Mouse (Mus musculus) embryonic facial prominence, embryonic 14.5 days (tissue): ENCODE measurements at regions not wholly inside any gene's neighbourhood (a gene's known extent, or its start where the extent isn't known, plus 50 kb on each side); places are given as distances from the start of the nearest gene placed in this dataset.

ENCODE experiments used
- ATAC-seq: fragments of 200-750 bp; cut with Nextera tagmentation; 2 replicates; pipeline ENCODE4 v1.8.0; 2017; ENCODE audit warnings: low read depth, moderate number of reproducible peaks, moderate TSS enrichment
- DNase-seq: peaks from one replicate; pipeline ENCODE4 v3.0.0-alpha.2; 2015; ENCODE audit warnings: low spot score
- H3K27ac ChIP-seq: fragments of 300-500 bp; sonication (generic); replicated peaks from 2 replicates; pipeline ENCODE4 v1.5.1; 2014; ENCODE audit warnings: low read depth, mild to moderate bottlenecking, low read length, moderate library complexity
- H3K27me3 ChIP-seq: fragments of 300-500 bp; sonication (generic); replicated peaks from 2 replicates; pipeline ENCODE4 v1.6.1; 2014; ENCODE audit warnings: low read length; ENCODE audit not compliant: control insufficient read depth, insufficient read depth
- H3K36me3 ChIP-seq: fragments of 300-500 bp; sonication (generic); 2 replicates; pipeline ENCODE4 v1.6.1; 2014; ENCODE audit warnings: low read length, mixed read lengths; ENCODE audit not compliant: control insufficient read depth, insufficient read depth
- H3K4me1 ChIP-seq: fragments of 300-500 bp; sonication (generic); 2 replicates; pipeline ENCODE4 v1.6.1; 2014; ENCODE audit warnings: antibody characterized with exemption, low read length; ENCODE audit not compliant: control insufficient read depth, insufficient read depth
- H3K4me2 ChIP-seq: fragments of 300-500 bp; sonication (generic); 2 replicates; pipeline ENCODE4 v1.6.1; 2014; ENCODE audit warnings: low read depth, mild to moderate bottlenecking, low read length, moderate library complexity, mixed read lengths
- H3K4me3 ChIP-seq: fragments of 300-500 bp; sonication (generic); 2 replicates; pipeline ENCODE4 v1.5.1; 2014; ENCODE audit warnings: low read depth, mild to moderate bottlenecking, low read length
- H3K9ac ChIP-seq: fragments of 300-500 bp; sonication (generic); 2 replicates; pipeline ENCODE4 v1.6.1; 2014; ENCODE audit warnings: low read depth, mild to moderate bottlenecking, low read length, moderate library complexity, mixed read lengths
- H3K9me3 ChIP-seq: fragments of 300-500 bp; sonication (generic); 2 replicates; pipeline ENCODE4 v1.6.1; 2016; ENCODE audit warnings: low read length; ENCODE audit not compliant: control insufficient read depth
- WGBS: fragments of 180-500 bp; shearing (Covaris S2); extraction: QIAGEN DNeasy Blood & Tissue Kit; methylation state at CpG from one replicate; pipeline ENCODE4 v1.1.7; 2014; 5-methylcytosine and 5-hydroxymethylcytosine counted together

DNA sequence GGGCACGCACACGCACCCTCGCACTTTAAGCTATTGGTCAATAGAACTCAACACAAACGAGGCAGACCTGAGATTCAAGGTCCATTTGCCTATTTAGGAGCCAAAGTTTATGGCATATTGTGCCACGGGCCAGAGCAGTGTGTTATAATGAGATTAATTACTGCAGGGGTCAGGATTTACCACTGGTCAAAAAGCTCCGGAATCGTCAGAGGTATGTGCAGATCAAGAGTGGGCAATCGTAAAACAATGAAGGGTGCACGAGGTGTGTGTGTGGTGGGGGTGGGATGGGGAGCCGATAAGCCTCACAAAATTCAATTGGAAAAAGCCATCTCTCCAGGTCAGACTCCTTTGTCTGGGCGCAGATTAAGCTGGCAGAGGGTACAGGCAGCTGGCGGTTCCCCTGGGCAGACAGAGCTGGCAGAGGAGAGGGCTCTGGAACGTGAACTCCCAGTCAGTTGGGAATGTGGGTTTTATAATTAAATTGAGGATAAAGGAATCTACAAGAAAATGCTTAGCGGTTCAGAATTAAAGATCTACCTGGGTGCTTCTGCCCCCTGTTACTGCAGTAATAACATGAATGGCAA, 97.4 kb upstream of the Itga6 start:
- H3K4me3 ChIP-seq = no peak overlapping the region

DNA sequence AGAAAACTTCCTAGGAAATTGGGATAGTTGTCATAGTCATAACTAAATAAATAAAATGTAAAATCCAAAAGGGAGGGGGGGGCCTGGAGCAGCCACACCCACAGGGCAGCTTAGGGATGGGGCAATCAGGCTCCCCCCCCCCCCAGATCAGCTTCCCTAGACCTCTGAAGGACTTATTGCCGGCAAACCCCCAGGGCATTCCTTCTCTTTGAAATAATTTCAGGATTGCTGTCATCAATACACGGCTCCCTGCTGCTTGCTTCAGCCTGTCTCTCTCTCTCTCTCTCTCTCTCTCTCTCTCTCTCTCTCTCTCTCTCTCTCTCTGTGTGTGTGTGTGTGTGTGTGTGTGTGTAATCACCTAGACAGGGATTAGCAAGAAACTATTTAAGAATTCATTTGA, 93.8 kb upstream of the Itga6 start:
- ATAC-seq (no peak), DNase-seq (no peak)
- Histone ChIP-seq H3K4me2 (no peak overlapping the region), H3K27me3 (no peaks in the 10 kb centered on the region), H3K4me3 (no peak overlapping the region), H3K9ac (no peak overlapping the region), H3K27ac (no peak overlapping the region), H3K9me3 (no peaks in the 10 kb centered on the region), H3K4me1 (peaks cover 21% of the 10 kb centered on the region), H3K36me3 (no peaks in the 10 kb centered on the region)
- 0% methylated on average over 2 of the region's 2 CpGs for whole genome bisulfite sequencing

More for the DNA sequence above, 97.4 kb upstream of the Itga6 start:
- WGBS = 83% methylated on average over 14 of the region's 14 CpGs
- Histone ChIP-seq H3K9me3 (no peaks in the 10 kb centered on the region), H3K27ac (no peak overlapping the region), H3K36me3 (no peaks in the 10 kb centered on the region), H3K27me3 (no peaks in the 10 kb centered on the region), H3K9ac (no peak overlapping the region), H3K4me2 (no peak overlapping the region), H3K4me1 (peaks cover 9% of the 10 kb centered on the region; the same call in 1 of the 2 replicates)
- no peak for ATAC-seq
- no peak for DNase-seq

DNA sequence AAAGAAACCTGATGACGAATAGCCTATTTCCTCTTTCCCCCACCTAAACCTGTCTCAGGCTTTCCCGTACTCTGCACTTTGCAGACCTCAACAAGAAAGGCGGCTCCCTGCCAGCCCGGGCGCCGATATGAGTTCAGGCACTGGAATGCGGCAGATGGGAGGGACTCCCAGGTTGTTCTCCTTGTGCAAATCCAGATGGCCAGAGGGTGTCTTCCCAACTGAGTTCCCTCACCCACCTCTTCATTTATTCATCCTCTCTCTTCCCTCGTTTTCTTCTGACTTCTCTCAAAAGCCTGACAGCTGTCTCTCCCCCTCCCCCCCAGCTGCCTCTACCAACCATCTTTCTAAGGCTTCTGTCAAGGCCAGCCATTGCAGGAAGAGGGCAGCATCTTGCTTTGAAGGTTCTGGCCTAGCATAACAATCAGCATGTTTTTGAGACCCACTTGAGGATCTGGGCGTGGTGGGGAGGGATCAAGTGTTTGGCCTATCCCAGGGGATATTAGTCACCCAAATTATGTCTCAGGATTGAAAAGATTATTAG, 93.1 kb upstream of the Itga6 start:
- WGBS = 7% methylated on average over 9 of the region's 9 CpGs
- H3K9ac ChIP-seq = no peak overlapping the region
- no peaks in the 10 kb centered on the region for H3K9me3 ChIP-seq
- H3K4me3 ChIP-seq = 0 out of 2 replicates have a peak overlapping the region, but pooled peaks have one; percentile 2
- ATAC-seq (peak; percentile 31), DNase-seq (peak; percentile 76)
- no peaks in the 10 kb centered on the region for H3K27me3 ChIP-seq
- H3K4me2 ChIP-seq = peak overlapping the region; percentile 6; the same call in 1 of the 2 replicates
- peaks cover 21% of the 10 kb centered on the region for H3K4me1 ChIP-seq
- peak overlapping the region; percentile 10; the same call in 1 of the 2 replicates for H3K27ac ChIP-seq
- H3K36me3 ChIP-seq = no peaks in the 10 kb centered on the region

DNA sequence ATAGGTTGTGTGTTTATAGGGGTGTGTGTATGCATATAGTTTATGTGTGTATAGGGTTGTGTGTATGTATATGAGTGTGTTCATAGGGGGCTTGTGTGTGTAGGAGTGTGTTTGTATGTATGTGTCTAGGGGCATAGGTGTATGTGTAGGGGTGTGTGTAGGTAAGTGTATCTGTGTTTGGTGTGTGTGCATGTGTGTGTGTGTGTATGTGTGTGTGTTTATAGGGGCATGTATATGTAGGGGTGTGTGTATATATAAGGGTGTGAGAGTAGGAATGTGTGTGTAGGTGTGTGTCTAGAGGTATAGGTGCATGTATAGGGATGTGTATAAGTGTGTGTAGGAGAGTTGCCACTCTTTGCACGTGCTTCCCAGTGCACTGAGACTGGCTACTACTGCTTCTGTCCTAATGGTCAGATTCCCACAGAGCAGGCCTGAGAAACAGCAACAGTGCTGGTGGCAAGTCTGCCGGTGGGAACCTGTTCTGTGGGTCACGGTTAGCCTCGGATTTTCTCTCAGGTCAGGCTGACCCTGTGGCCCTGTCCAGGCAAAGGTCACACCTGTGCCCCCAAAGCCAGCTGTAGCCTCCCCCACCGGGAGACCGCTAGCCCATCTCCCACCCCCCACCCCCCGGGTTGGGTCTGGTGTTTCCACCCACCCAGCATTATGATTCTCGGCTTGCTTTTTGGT, 90.5 kb upstream of the Itga6 start:
- 21% methylated on average over 8 of the region's 8 CpGs for WGBS
- no peak overlapping the region for H3K4me3 ChIP-seq
- H3K4me1 ChIP-seq = peaks cover 21% of the 10 kb centered on the region
- H3K36me3 ChIP-seq = no peaks in the 10 kb centered on the region
- no peaks in the 10 kb centered on the region for H3K9me3 ChIP-seq
- no peaks in the 10 kb centered on the region for H3K27me3 ChIP-seq
- ATAC-seq (no peak), DNase-seq (no peak)
- H3K9ac ChIP-seq = no peak overlapping the region
- peak overlapping the region; percentile 69 for H3K4me2 ChIP-seq
- no peak overlapping the region for H3K27ac ChIP-seq

DNA sequence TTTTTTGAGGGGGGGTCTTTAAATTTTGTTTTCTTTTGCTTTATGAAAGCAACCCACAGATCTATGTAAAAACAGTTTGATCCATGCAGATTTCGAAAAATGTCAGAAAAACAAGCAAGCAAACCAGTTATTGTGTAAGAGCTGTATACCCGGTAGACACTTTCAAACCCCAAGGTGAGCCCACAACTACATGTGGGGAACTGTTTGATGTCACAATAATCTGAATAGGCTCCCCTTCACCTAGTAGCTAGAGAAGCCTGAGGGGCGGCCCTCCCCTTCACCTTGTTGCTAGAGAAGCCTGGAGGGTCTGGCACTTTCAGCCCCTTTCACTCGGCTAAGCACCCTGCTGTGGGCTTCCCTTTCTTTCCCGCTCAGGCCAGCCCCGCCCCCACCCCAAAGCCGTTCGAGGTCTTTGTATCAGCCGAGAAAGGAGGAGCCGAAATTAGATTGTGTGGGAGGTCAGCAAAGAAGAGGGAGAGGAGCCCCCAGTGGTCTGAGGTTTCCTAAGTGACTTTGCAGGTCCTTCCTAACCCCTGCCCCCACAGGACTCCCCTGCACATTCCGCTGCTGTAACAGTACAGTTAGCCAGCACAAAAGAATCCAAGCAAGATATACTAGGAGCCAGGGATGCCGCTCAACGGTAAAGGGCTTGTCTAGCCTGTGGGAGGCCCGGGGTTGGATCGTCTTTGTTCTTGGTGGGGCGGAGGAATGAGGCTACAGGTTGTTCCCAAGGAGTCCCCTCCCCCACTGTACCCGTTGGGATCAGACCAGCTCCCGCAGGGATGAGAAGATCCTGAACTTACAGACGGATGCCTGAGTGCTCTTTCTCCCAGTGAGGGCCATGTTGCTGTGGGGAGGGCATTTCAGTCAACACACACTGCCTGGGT, 89.7 kb upstream of the Itga6 start:
- H3K4me3 ChIP-seq = peak overlapping the region; percentile 32
- peak overlapping the region; percentile 61 for H3K9ac ChIP-seq
- DNase-seq (peak; percentile 67), ATAC-seq (peak; percentile 78)
- no peaks in the 10 kb centered on the region for H3K27me3 ChIP-seq
- H3K36me3 ChIP-seq = no peaks in the 10 kb centered on the region
- 2% methylated on average over 19 of the region's 19 CpGs for WGBS
- H3K27ac ChIP-seq = peak overlapping the region; percentile 40; the same call in 1 of the 2 replicates
- peak overlapping the region; percentile 69 for H3K4me2 ChIP-seq
- no peaks in the 10 kb centered on the region for H3K9me3 ChIP-seq
- peaks cover 21% of the 10 kb centered on the region for H3K4me1 ChIP-seq

DNA sequence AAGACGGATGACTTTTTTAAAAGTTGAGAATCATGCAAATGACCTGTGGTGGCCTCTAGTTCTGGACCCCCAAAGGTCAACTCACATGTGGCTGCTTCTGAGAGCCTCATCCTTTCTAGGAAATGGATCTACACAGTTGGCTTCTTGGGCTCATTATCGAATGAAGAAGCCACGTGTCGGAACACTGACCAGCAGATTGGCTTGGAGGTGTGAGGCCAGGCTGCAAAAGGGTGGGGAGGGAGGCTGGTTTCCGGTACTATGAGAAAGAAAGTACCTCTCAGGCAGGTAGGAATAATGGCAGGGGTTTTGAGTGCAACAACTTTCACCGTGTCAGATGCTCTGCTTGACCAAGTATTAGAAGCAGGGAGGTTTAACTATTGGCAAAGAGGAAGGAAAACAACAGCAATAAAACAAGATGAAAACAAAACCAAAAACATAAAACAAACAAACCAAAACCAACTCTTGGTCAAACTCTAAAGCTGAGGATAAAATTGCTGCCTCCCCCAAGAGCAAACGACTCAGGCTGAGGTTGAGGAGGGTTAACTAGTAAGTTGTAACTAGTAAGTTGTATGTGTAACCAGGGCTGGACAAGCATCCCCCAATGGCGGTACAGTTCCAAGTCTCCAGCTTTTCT, 88.7 kb upstream of the Itga6 start:
- 62% methylated on average over 8 of the region's 8 CpGs for WGBS
- Histone ChIP-seq H3K27ac (no peak overlapping the region), H3K36me3 (no peaks in the 10 kb centered on the region), H3K9ac (no peak overlapping the region), H3K4me2 (peak overlapping the region; percentile 69; the same call in 1 of the 2 replicates), H3K4me1 (peaks cover 21% of the 10 kb centered on the region), H3K4me3 (no peak overlapping the region), H3K27me3 (no peaks in the 10 kb centered on the region), H3K9me3 (no peaks in the 10 kb centered on the region)
- no peak for ATAC-seq
- DNase-seq = no peak

DNA sequence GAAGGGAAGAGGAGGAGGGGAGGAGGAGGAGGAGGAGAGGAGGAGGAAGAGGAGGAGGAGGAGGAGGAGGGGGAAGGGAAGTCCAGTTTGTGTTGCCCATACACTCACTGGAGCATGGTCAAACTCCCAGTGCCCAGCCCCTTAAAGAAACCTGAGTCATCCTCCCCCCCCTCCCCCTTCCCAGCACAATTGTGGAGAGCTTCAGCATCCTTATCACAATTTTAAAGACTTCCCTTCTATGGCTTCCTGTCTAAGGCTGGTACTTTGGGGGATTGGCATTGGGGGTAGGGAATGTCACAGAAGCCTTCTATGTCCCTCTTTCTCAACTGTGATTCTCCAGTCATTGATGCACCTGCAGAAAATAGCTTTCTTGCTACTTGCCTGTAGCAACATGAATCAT, 84.0 kb upstream of the Itga6 start:
- no peaks in the 10 kb centered on the region for H3K9me3 ChIP-seq
- H3K4me2 ChIP-seq = no peak overlapping the region
- H3K27ac ChIP-seq = no peak overlapping the region
- ATAC-seq = no peak
- no peak overlapping the region for H3K9ac ChIP-seq
- no peak for DNase-seq
- H3K4me3 ChIP-seq = no peak overlapping the region
- H3K27me3 ChIP-seq = no peaks in the 10 kb centered on the region
- H3K36me3 ChIP-seq = no peaks in the 10 kb centered on the region
- H3K4me1 ChIP-seq = peaks cover 3% of the 10 kb centered on the region; the same call in 1 of the 2 replicates

DNA sequence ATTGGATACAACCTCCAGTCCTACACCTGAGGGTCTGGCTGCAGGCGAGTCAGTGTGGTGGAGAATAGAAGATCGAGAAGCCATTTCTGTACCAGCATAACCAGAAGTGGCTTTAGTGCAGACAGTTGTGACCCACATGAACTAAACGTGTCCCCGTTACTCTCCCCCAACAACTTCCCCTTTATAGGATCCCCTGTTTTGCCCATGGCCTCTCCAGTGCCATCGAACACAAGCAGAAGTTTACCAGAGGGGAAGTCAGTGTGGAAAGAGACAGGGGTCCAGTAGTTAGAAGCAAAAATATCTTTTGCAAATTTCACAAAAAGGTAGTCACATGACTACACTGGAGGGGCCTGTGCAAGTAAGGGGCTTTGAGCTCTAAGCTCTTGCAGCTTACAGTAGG, 83.4 kb upstream of the Itga6 start:
- WGBS = 85% methylated on average over 5 of the region's 5 CpGs
- no peak for DNase-seq
- no peak overlapping the region for H3K4me2 ChIP-seq

More for the DNA sequence above, 83.4 kb upstream of the Itga6 start:
- H3K27ac ChIP-seq = no peak overlapping the region
- no peak for ATAC-seq
- no peaks in the 10 kb centered on the region; the same call in 1 of the 2 replicates for H3K4me1 ChIP-seq
- no peaks in the 10 kb centered on the region for H3K27me3 ChIP-seq
- no peaks in the 10 kb centered on the region for H3K36me3 ChIP-seq
- no peaks in the 10 kb centered on the region for H3K9me3 ChIP-seq
- no peak overlapping the region for H3K4me3 ChIP-seq
- H3K9ac ChIP-seq = no peak overlapping the region
